In genomic region chr6:11908170-11908569, GRCm38 (mm10) we compare ENCODE assay signal across 7 mouse cellular contexts. TPM values are rescaled to one million over a fixed set of nuclear protein-coding genes. Genes with fewer than 3 reads are reported as not detected.
DNase-seq lines count a peak whose midpoint lies in the region; ATAC-seq and TF ChIP-seq lines count a peak whose summit lies in the region.

No protein-coding gene starts in this region.

- peaks cover 7% of the 10 kb centered on the region for H3K4me1 ChIP-seq in lung, postnatal 0 days (ENCODE audit: insufficient read depth, low read depth, low read length)
- H3K4me1 ChIP-seq in intestine, embryonic 15.5 days (replicated peaks) = peaks cover 8% of the 10 kb centered on the region
- H3K4me1 ChIP-seq in neural tube, embryonic 12.5 days = peaks cover 11% of the 10 kb centered on the region

- H3K9ac ChIP-seq in lung, postnatal 0 days (replicated peaks; ENCODE audit: low read depth) = peak overlapping the region; percentile 32; the same call in 1 of the 2 replicates
- H3K9ac ChIP-seq in intestine, embryonic 15.5 days = peak overlapping the region; percentile 88
- peak overlapping the region; percentile 74; the same call in 1 of the 2 replicates for H3K9ac ChIP-seq in neural tube, embryonic 12.5 days

- no peak for ATAC-seq in lung, postnatal 0 days
- ATAC-seq in intestine, embryonic 15.5 days = peak; percentile 14; the same call in 1 of the 2 replicates
- 0 out of 2 replicates have a peak, but pooled peaks have one; percentile 10 for ATAC-seq in neural tube, embryonic 12.5 days (ENCODE audit: low FRiP score, low read depth)

- H3K4me3 ChIP-seq in lung, postnatal 0 days (ENCODE audit: low read depth, low read length) = peak overlapping the region; percentile 66
- H3K4me3 ChIP-seq in intestine, embryonic 15.5 days (replicated peaks) = peak overlapping the region; percentile 78
- H3K4me3 ChIP-seq in neural tube, embryonic 12.5 days = peak overlapping the region; percentile 61

- DNase-seq in lung, postnatal 0 days (ENCODE audit: low spot score) = peak; percentile 9
- no peak for DNase-seq in lung, postnatal 14 days
- peak; percentile 14 for DNase-seq in embryo, embryonic 9.5 days (ENCODE audit: extremely low spot score)
- DNase-seq in layer of hippocampus, adult 11-12 months (ENCODE audit: low spot score) = no peak
- no peak for DNase-seq in frontal cortex, postnatal 25 days (ENCODE audit: low spot score in 2 of 2)

- H3K27me3 ChIP-seq in lung, postnatal 0 days (replicated peaks; ENCODE audit: insufficient read depth, low read length) = no peaks in the 10 kb centered on the region
- H3K27me3 ChIP-seq in intestine, embryonic 15.5 days (replicated peaks) = no peaks in the 10 kb centered on the region
- no peaks in the 10 kb centered on the region for H3K27me3 ChIP-seq in neural tube, embryonic 12.5 days (replicated peaks)

- H3K27ac ChIP-seq in lung, postnatal 0 days (ENCODE audit: low read length) = peak overlapping the region; percentile 92
- peak overlapping the region; percentile 82; the same call in 1 of the 2 replicates for H3K27ac ChIP-seq in intestine, embryonic 15.5 days
- no peak overlapping the region for H3K27ac ChIP-seq in neural tube, embryonic 12.5 days

- H3K9me3 ChIP-seq in lung, postnatal 0 days (ENCODE audit: low read length) = no peaks in the 10 kb centered on the region
- H3K9me3 ChIP-seq in intestine, embryonic 15.5 days = no peaks in the 10 kb centered on the region
- H3K9me3 ChIP-seq in neural tube, embryonic 12.5 days = no peaks in the 10 kb centered on the region

- no peak for TF ChIP-seq CTCF in lung, postnatal 0 days (IDR thresholded peaks at IDR 0.05)

- H3K36me3 ChIP-seq in lung, postnatal 0 days (ENCODE audit: insufficient read depth, low read length) = no peaks in the 10 kb centered on the region
- H3K36me3 ChIP-seq in intestine, embryonic 15.5 days = peaks cover 5% of the 10 kb centered on the region; the same call in 1 of the 2 replicates
- peaks cover 11% of the 10 kb centered on the region for H3K36me3 ChIP-seq in neural tube, embryonic 12.5 days

- 23% methylated on average over 7 of the region's 7 CpGs for WGBS in lung, postnatal 0 days
- 22% methylated on average over 7 of the region's 7 CpGs for WGBS in intestine, embryonic 15.5 days
- WGBS in neural tube, embryonic 12.5 days = 31% methylated on average over 7 of the region's 7 CpGs

- no peak for TF ChIP-seq EP300 in lung, postnatal 0 days (IDR thresholded peaks at IDR 0.05)

- peak overlapping the region; percentile 58 for H3K4me2 ChIP-seq in lung, postnatal 0 days (replicated peaks; ENCODE audit: low read depth, low read length)
- H3K4me2 ChIP-seq in intestine, embryonic 15.5 days (replicated peaks) = peak overlapping the region; percentile 64
- peak overlapping the region; percentile 64 for H3K4me2 ChIP-seq in neural tube, embryonic 12.5 days (replicated peaks)

RNA-seq across cellular contexts. Expression of gene Phf14, which starts 0.6 kb away (rescaled TPM):
- polyA plus RNA-seq in lung, postnatal 0 days (2015; fragmentation: Nextera tagmentation; extraction: Ambion mirVana) = 50.0 and 54.2 TPM in 2 replicates
- polyA plus RNA-seq in intestine, embryonic 15.5 days (2015; fragmentation: Nextera tagmentation; extraction: Ambion mirVana) = 49.7 and 51.3 TPM in 2 replicates
- polyA plus RNA-seq in neural tube, embryonic 12.5 days (2016; fragmentation: Nextera tagmentation; extraction: Ambion mirVana) = 101 and 112 TPM in 2 replicates

RNA-seq across cellular contexts. Expression of gene Ndufa4, which starts 0.9 kb away (rescaled TPM):
- polyA plus RNA-seq in lung, postnatal 0 days (2015; fragmentation: Nextera tagmentation; extraction: Ambion mirVana) = 696 and 778 TPM in 2 replicates
- 1,137 TPM in 2 replicates for polyA plus RNA-seq in intestine, embryonic 15.5 days (2015; fragmentation: Nextera tagmentation; extraction: Ambion mirVana)
- polyA plus RNA-seq in neural tube, embryonic 12.5 days (2016; fragmentation: Nextera tagmentation; extraction: Ambion mirVana) = 840 and 887 TPM in 2 replicates

Comparison
In these comparisons a context has a peak if more than half of its experiments do, and no peak if none do; other contexts are left out.
1. DNase-seq: peak in lung, postnatal 0 days (single experiment) and embryo, embryonic 9.5 days (single experiment); none in lung, postnatal 14 days (single experiment), layer of hippocampus, adult 11-12 months (single experiment) and frontal cortex, postnatal 25 days (0 of 2).
2. H3K9ac ChIP-seq: peak in every context shown above with its lines; median percentile 88 in intestine, embryonic 15.5 days; 74 in neural tube, embryonic 12.5 days; 32 in lung, postnatal 0 days.
3. Peak in every context shown above with its lines, with median percentiles within 50 percentile points of each other: H3K4me2 ChIP-seq and H3K4me3 ChIP-seq.